Mouse (Mus musculus): ENCODE measurements around the gene Hnrnpd. TPM values are rescaled to one million over a fixed set of nuclear protein-coding genes. Genes with fewer than 3 reads are reported as not detected.

Gene Hnrnpd
- total RNA-seq (2023) = 255 TPM

DNA sequence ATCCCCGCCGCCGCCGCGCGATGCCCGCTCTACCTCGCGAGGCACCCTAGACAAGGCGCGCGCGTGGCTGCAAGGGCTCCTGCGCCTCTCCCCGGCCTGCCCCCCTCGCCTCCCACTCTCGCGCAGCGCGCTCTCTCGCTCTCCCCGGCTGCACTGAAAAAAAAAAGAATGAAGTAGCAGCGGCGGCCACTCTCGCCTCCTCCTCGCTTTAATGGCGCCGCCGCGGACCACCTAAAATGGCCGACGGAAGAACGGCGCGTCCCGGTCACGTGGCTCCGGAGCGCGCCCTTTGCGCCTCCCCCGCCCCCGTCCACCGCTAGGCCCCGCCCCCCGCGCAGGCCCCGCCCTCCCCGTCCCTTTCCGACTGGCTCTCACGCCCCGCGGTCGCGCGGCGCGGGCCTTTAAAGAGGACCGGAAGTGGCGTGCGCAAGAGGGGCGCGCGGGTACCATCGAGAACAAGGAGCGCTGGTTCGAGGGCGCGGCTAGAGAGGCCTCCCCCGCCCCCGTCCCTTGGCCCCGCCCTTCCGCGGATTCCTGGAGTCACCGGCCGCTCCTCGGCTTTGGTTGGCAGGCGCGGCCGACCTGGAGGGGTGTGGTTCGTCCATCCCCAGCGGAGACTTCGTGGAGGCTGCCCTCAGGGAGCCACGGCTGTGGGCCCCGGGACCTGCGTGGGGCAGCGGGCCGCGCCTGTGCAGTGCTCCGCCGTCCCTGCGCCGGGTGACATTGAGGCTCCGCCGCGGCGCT is at the start of gene Hnrnpd, which contains the start of gene 4930524J08Rik:
Gene Hnrnpd (minus strand): TSS at position 240 of the 744 bp plus-strand sequence.
Gene 4930524J08Rik (plus strand): TSS at position 363 of the 744 bp plus-strand sequence.

DNA sequence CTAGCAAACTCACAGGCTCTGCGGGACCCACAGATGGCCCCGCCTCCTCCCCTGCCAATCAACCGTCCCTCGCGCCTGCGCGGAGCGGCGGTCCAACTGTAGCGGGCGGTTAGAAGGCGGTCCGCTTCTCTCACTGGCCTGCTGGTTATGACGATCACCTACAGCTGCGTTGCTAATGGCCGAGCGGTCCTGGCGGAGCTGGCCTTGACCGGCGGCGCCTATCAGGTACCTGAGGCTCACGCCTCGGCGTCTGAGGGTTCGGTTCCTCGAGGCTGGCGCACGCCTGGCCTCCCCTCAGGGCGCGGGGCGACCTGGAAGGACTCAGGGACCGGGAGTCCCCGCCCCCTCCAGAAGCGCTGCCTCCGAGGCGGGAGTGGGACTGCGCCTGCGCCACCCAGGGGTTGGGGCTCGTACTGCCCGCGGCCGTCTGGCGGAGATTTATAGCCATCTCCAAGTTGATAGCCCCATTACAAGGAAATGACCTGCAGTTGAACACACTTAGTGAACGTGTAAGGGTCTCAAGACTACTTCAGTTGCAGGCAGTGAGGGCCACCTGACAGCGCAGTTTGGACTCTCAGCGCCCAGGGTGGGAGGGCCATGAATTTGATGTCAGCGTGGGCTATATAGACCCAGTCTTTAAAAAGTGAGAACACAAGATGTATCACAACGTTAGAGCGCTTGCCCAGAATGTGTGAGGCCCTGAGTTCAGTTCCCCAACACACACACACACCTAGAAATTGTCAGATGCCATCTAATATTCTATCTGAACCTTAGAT is 72.4 kb downstream of the Hnrnpd start, which contains the start of gene Vamp9:
Gene Vamp9 (plus strand): TSS at position 74 of the 776 bp plus-strand sequence.

Other genes starting within 250 kb of the Hnrnpd start
- gene Rasgef1b, start 249.9 kb downstream of the Hnrnpd start, total RNA-seq (2023) = 21.2 TPM
- not detected for gene Vamp9, start 72.7 kb downstream of the Hnrnpd start, total RNA-seq (2023)
- gene 4930524J08Rik, start 123 bp upstream of the Hnrnpd start, total RNA-seq (2023) = 1.3 TPM
- 320 TPM for gene Hnrnpdl, start 60.7 kb upstream of the Hnrnpd start, total RNA-seq (2023)
- 22.8 TPM for gene Enoph1, start 61.0 kb upstream of the Hnrnpd start, total RNA-seq (2023)
- not detected for gene Tmem150c, start 180.9 kb upstream of the Hnrnpd start, total RNA-seq (2023)

All from CD8-positive naive resting alpha-beta T cell, adult 57 days (primary cell).